Mouse (Mus musculus): ENCODE measurements around the gene Bmp6.

DNA sequence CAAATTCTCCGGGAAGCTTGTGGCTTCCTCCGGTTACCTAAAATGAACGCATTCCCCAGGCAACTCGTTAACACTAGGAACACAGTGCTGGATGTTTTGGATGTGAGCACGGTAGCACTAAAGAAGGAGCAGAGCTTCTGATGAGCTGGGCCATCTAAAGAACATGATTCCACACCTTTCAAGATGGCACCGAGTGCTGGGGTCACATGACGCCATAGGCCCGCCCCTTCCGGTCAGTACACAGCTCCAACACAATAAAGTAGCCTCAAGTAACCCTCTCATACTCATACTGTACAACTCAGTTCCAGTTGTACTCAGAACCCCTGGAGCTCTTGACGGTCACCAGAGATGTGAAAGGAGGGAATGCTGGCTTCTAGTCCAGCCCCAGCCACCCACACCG lies 171.7 kb downstream of the Bmp6 start:
- TF ChIP-seq CTCF (IDR thresholded peaks at IDR 0.05; ENCODE audit: control insufficient read depth, insufficient read depth, low read length) = no peak
- TF ChIP-seq POLR2A (IDR thresholded peaks at IDR 0.05; ENCODE audit: borderline replicate concordance, control insufficient read depth, low read depth, low read length) = no peak
